Mouse (Mus musculus) embryo, embryonic 11.5 days (tissue): ENCODE results near the gene Gm9040.
A peak's percentile ranks its signal among the peaks of the same experiment; 100 is the strongest.
"Not testable (repeated sequence)": the region's sequence is repeated elsewhere in the genome, so short reads cannot be mapped to it uniquely, and the experiment has no call there.

Experiments
- DNase-seq: peaks from one replicate; pipeline ENCODE4 v3.0.0-alpha.2; 2012; ENCODE audit warnings: low read depth, low spot score

The Gm9040 gene

GRCm38 (mm10) chr10:118326869-118327268 lies at the start of gene Gm9040:
Gene Gm9040 (minus strand): TSS chr10:118326969.
- not testable (repeated sequence) for DNase-seq

GRCm38 (mm10) chr10:118370443-118370842 lies 43.7 kb upstream of the Gm9040 start:
- DNase-seq: peak; percentile 70

GRCm38 (mm10) chr10:118369518-118369917 lies 42.7 kb upstream of the Gm9040 start:
- no peak for DNase-seq

- not testable (repeated sequence) for DNase-seq
Observed at GRCm38 (mm10) chr10:118354005-118354404, 27.2 kb upstream of the Gm9040 start, which contains the start of gene Gm9049. Gene Gm9049 (minus strand): TSS chr10:118354105.

GRCm38 (mm10) chr10:118348579-118348978 lies 21.8 kb upstream of the Gm9040 start, which contains the start of gene Gm9048:
Gene Gm9048 (minus strand): TSS chr10:118348679.
- DNase-seq: not testable (repeated sequence)

GRCm38 (mm10) chr10:118343155-118343554 lies 16.4 kb upstream of the Gm9040 start, which contains the start of gene Gm9046:
Gene Gm9046 (minus strand): TSS chr10:118343255.
- DNase-seq: not testable (repeated sequence)

- not testable (repeated sequence) for DNase-seq
Observed at GRCm38 (mm10) chr10:118337731-118338130, 11.0 kb upstream of the Gm9040 start, which contains the start of gene Gm9045. Gene Gm9045 (minus strand): TSS chr10:118337831.

- DNase-seq: not testable (repeated sequence)
Observed at GRCm38 (mm10) chr10:118332308-118332707, 5.5 kb upstream of the Gm9040 start, which contains the start of gene Gm9044. Gene Gm9044 (minus strand): TSS chr10:118332408.

GRCm38 (mm10) chr10:118319024-118319423 lies 7.7 kb downstream of the Gm9040 start:
- DNase-seq: no peak

GRCm38 (mm10) chr10:118302133-118302532 lies 24.6 kb downstream of the Gm9040 start:
- not testable (repeated sequence) for DNase-seq

GRCm38 (mm10) chr10:118294938-118295337 lies 31.8 kb downstream of the Gm9040 start, which contains the start of gene Iltifb:
Gene Iltifb (minus strand): TSS chr10:118295038.
- no peak for DNase-seq

GRCm38 (mm10) chr10:118283016-118283415 lies 43.8 kb downstream of the Gm9040 start:
- not testable (repeated sequence) for DNase-seq

- not testable (repeated sequence) for DNase-seq
Observed at GRCm38 (mm10) chr10:118282565-118282964, 44.2 kb downstream of the Gm9040 start.

- not testable (repeated sequence) for DNase-seq
Observed at GRCm38 (mm10) chr10:118278069-118278468, 48.7 kb downstream of the Gm9040 start.
